Mouse (Mus musculus): ENCODE measurements at regions not wholly inside any gene's neighbourhood (a gene's known extent, or its start where the extent isn't known, plus 50 kb on each side); places are given as distances from the start of the nearest gene placed in this dataset.
A peak's percentile ranks its signal among the peaks of the same experiment; 100 is the strongest.

- intact Hi-C loops (cut with DNase I): loop anchor here (5.0 to 10.0 kb wide), 3 partner anchors 321 to 1174 kb away; no protein-coding TSS in a partner anchor
- DNase-seq (ENCODE audit: low spot score in 2 of 2): no peak
These were observed 53.7 kb upstream of the Gm26657 start for GRCm38 (mm10) chr4:56686141-56686540.

- DNase-seq (ENCODE audit: low spot score in 2 of 2): no peak
- intact Hi-C loops (cut with DNase I): loop anchor here (5.0 to 10.0 kb wide), 3 partner anchors 321 to 1173 kb away; no protein-coding TSS in a partner anchor
These were observed 54.2 kb upstream of the Gm26657 start for GRCm38 (mm10) chr4:56685696-56686095.

GRCm38 (mm10) chr4:56685123-56685522 is 54.7 kb upstream of the Gm26657 start:
- intact Hi-C loops (cut with DNase I): loop anchor here (5.0 to 10.0 kb wide), 3 partner anchors 320 to 1173 kb away; no protein-coding TSS in a partner anchor
- peak; percentile 79 to 87 for DNase-seq (ENCODE audit: low spot score in 2 of 2)

GRCm38 (mm10) chr4:56684031-56684430 is 55.8 kb upstream of the Gm26657 start:
- intact Hi-C loops (cut with DNase I): loop anchor here (5.0 to 10.0 kb wide), 2 partner anchors 192 to 319 kb away; no protein-coding TSS in a partner anchor
- DNase-seq (ENCODE audit: low spot score in 2 of 2): no peak

- intact Hi-C loops (cut with DNase I): loop anchor here (5.0 to 10.0 kb wide), 2 partner anchors 189 to 316 kb away; no protein-coding TSS in a partner anchor
- no peak for DNase-seq (ENCODE audit: low spot score in 2 of 2)
These were observed 58.7 kb upstream of the Gm26657 start for GRCm38 (mm10) chr4:56681121-56681520.

GRCm38 (mm10) chr4:56673868-56674267 is 66.0 kb upstream of the Gm26657 start:
- intact Hi-C loops (cut with DNase I): loop anchor here (10.0 kb wide), 1 partner anchor 149 kb away; no protein-coding TSS in a partner anchor
- DNase-seq (ENCODE audit: low spot score in 2 of 2): no peak

- intact Hi-C loops (cut with DNase I): no loop called here
- no peak for DNase-seq (ENCODE audit: low spot score in 2 of 2)
These were observed 74.9 kb upstream of the Gm26657 start for GRCm38 (mm10) chr4:56664921-56665320.

- DNase-seq (ENCODE audit: low spot score in 2 of 2): no peak
- intact Hi-C loops (cut with DNase I): no loop called here
These were observed 78.1 kb upstream of the Gm26657 start for GRCm38 (mm10) chr4:56661816-56662215.

GRCm38 (mm10) chr4:56657046-56657445 is 82.8 kb upstream of the Gm26657 start:
- no peak for DNase-seq (ENCODE audit: low spot score in 2 of 2)
- intact Hi-C loops (cut with DNase I): no loop called here

- peak; percentile 25 to 41 for DNase-seq (ENCODE audit: low spot score in 2 of 2)
- intact Hi-C loops (cut with DNase I): no loop called here
These were observed 85.5 kb upstream of the Gm26657 start for GRCm38 (mm10) chr4:56654327-56654726.

- intact Hi-C loops (cut with DNase I): no loop called here
- DNase-seq (ENCODE audit: low spot score in 2 of 2): no peak
These were observed 87.1 kb upstream of the Gm26657 start for GRCm38 (mm10) chr4:56652819-56653218.

GRCm38 (mm10) chr4:56649731-56650130 is 90.1 kb upstream of the Gm26657 start:
- DNase-seq (ENCODE audit: low spot score in 2 of 2): no peak
- intact Hi-C loops (cut with DNase I): no loop called here

GRCm38 (mm10) chr4:56643999-56644962 is 95.6 kb upstream of the Gm26657 start:
- intact Hi-C loops (cut with DNase I): no loop called here
- DNase-seq (ENCODE audit: low spot score in 2 of 2): peak; percentile 40 to 48

GRCm38 (mm10) chr4:56643491-56643890 is 96.4 kb upstream of the Gm26657 start:
- no peak for DNase-seq (ENCODE audit: low spot score in 2 of 2)
- intact Hi-C loops (cut with DNase I): no loop called here

GRCm38 (mm10) chr4:56639709-56640108 is 100.2 kb upstream of the Gm26657 start:
- intact Hi-C loops (cut with DNase I): no loop called here
- no peak for DNase-seq (ENCODE audit: low spot score in 2 of 2)

GRCm38 (mm10) chr4:56638704-56639478 is 101.0 kb upstream of the Gm26657 start:
- intact Hi-C loops (cut with DNase I): no loop called here
- DNase-seq (ENCODE audit: low spot score in 2 of 2): no peak

- intact Hi-C loops (cut with DNase I): no loop called here
- no peak for DNase-seq (ENCODE audit: low spot score in 2 of 2)
These were observed 103.6 kb upstream of the Gm26657 start for GRCm38 (mm10) chr4:56636265-56636664.

- no peak for DNase-seq (ENCODE audit: low spot score in 2 of 2)
- intact Hi-C loops (cut with DNase I): no loop called here
These were observed 106.3 kb upstream of the Gm26657 start for GRCm38 (mm10) chr4:56633528-56633927.

- DNase-seq (ENCODE audit: low spot score in 2 of 2): peak; percentile 41 to 56
These were observed 109.6 kb upstream of the Gm26657 start for GRCm38 (mm10) chr4:56630251-56630650.

GRCm38 (mm10) chr4:56627206-56627605 is 112.7 kb upstream of the Gm26657 start:
- DNase-seq (ENCODE audit: low spot score in 2 of 2): peak in 1 of 2 experiments; percentile 21
- intact Hi-C loops (cut with DNase I): no loop called here

More at GRCm38 (mm10) chr4:56630251-56630650, 109.6 kb upstream of the Gm26657 start:
- intact Hi-C loops (cut with DNase I): no loop called here
